Mouse (Mus musculus) E14TG2a.4 (cell line): ENCODE measurements around the gene Pde4d.

Experiments
- CTCF ChIP-seq: conservative IDR thresholded peaks from 2 replicates; pipeline ENCODE4 v1.5.1; 2014; ENCODE audit warnings: low read length
- NANOG ChIP-seq: IDR thresholded peaks from 2 replicates; pipeline ENCODE4 v1.6.1; 2014; ENCODE audit warnings: borderline replicate concordance, low read length, mixed read lengths
- POU5F1 ChIP-seq: IDR thresholded peaks from 2 replicates; pipeline ENCODE4 v1.6.1; 2014; ENCODE audit warnings: low read length, borderline replicate concordance

GRCm38 (mm10) chr13:109677047-109677446 is 1227.3 kb downstream of the Pde4d start:
- no peak for TF ChIP-seq CTCF
- no peak for TF ChIP-seq POU5F1
- no peak for TF ChIP-seq NANOG
